Mouse (Mus musculus) liver, postnatal 0 days (tissue): ENCODE results near the gene Itgb8.

Source experiments
- CTCF ChIP-seq: sonication (generic); IDR thresholded peaks from 2 replicates; pipeline ENCODE4 v1.5.1; 2016; ENCODE audit warnings: antibody characterized with exemption, low read depth
- EP300 ChIP-seq: IDR thresholded peaks from 2 replicates; pipeline ENCODE4 v1.6.1; 2016; ENCODE audit warnings: antibody characterized with exemption, low read depth, mild to moderate bottlenecking

- no peak for TF ChIP-seq CTCF
- TF ChIP-seq EP300 = no peak
Measured at GRCm38 (mm10) chr12:119204411-119204810, 34.2 kb downstream of the Itgb8 start.
